Mouse (Mus musculus) activated CD4-positive, CD25-positive, alpha-beta regulatory T cell (primary cell): Measurements from ENCODE around the gene Eef1b2. TPM values are rescaled to one million over a fixed set of nuclear protein-coding genes. Genes with fewer than 3 reads are reported as not detected.

Experiments used
- polyA plus RNA-seq, 2 experiments: library from polyadenylated mRNA; unstranded; fragments of 100-300 nt; shearing (Covaris generic); gene quantifications; one replicate each; pipeline ENCODE4 v1.2.1; 2017

The Eef1b2 gene
- 100 to 1,000 TPM; 348 to 643 TPM for polyA plus RNA-seq

GRCm38 (mm10) chr1:63176604-63177421, at the start of gene Eef1b2, which contains the start of gene Ndufs1:
Gene Eef1b2, plus strand, starts transcription at chr1:63176825.
Gene Ndufs1, minus strand, starts transcription at chr1:63176833.

DNA sequence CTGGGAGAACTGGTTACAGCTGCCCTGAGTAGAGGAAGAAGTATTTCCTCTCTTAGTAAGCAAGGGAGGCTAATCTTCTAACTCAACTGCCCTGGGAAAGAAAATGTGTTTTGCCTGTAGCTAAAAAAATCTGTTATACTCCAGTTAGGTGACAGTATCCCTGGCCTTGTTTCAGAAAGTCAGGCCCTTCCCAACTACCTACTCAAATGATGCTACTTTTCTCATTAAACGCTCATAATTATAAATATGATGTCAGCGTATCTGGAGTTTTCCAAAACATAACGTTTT, 37.6 kb downstream of the Eef1b2 start, which contains the start of gene Gpr1:
Gene Gpr1, minus strand, starts transcription at position 273 of the 288 bp plus-strand sequence.

Other genes with a start within 250 kb of the Eef1b2 start
- 10 to 100 TPM; 15.7 to 21.4 TPM for gene Ino80d, start 62.2 kb upstream of the Eef1b2 start, polyA plus RNA-seq
- 100 to 1,000 TPM; 110 to 118 TPM for gene Ndufs1, start within 50 bp of the Eef1b2 start, polyA plus RNA-seq
- gene Gpr1, start 37.7 kb downstream of the Eef1b2 start, polyA plus RNA-seq = not detected
- gene Zdbf2, start 96.4 kb downstream of the Eef1b2 start, polyA plus RNA-seq = under 1 TPM in 1 of 2 experiments, not detected in 1; 0.05 TPM